Mouse (Mus musculus) liver, postnatal 0 days (tissue): ENCODE results near the gene Lin54.

Experiments used
- CTCF ChIP-seq: sonication (generic); IDR thresholded peaks from 2 replicates; pipeline ENCODE4 v1.5.1; 2016; ENCODE audit warnings: antibody characterized with exemption, low read depth
- EP300 ChIP-seq: IDR thresholded peaks from 2 replicates; pipeline ENCODE4 v1.6.1; 2016; ENCODE audit warnings: antibody characterized with exemption, low read depth, mild to moderate bottlenecking

- TF ChIP-seq CTCF = no peak
- no peak for TF ChIP-seq EP300
Measured at GRCm38 (mm10) chr5:100428734-100429343, 71.6 kb downstream of the Lin54 start.
